Mouse (Mus musculus) limb, embryonic 10.5 days (tissue): ENCODE results near the gene Trnau1ap. TPM values are rescaled to one million over a fixed set of nuclear protein-coding genes. Genes with fewer than 3 reads are reported as not detected.
A peak's percentile ranks its signal among the peaks of the same experiment; 100 is the strongest.

ENCODE experiments used
- DNase-seq: peaks from one replicate; pipeline ENCODE4 v3.0.0-alpha.2; 2017; ENCODE audit warnings: low spot score
- H3K27ac ChIP-seq: fragments of 300-500 bp; sonication (generic); 2 replicates; pipeline ENCODE4 v1.5.1; 2016; ENCODE audit warnings: mild to moderate bottlenecking
- H3K27me3 ChIP-seq: fragments of 300-500 bp; sonication (generic); 2 replicates; pipeline ENCODE4 v1.6.1; 2016; ENCODE audit warnings: low read depth, mild to moderate bottlenecking; ENCODE audit not compliant: poor library complexity, severe bottlenecking
- H3K36me3 ChIP-seq: fragments of 300-500 bp; sonication (generic); 2 replicates; pipeline ENCODE4 v1.6.1; 2016; ENCODE audit warnings: mild to moderate bottlenecking, moderate library complexity
- H3K4me1 ChIP-seq: fragments of 300-500 bp; sonication (generic); 2 replicates; pipeline ENCODE4 v1.6.1; 2016
- H3K4me3 ChIP-seq: fragments of 300-500 bp; sonication (generic); 2 replicates; pipeline ENCODE4 v1.5.1; 2016; ENCODE audit warnings: mild to moderate bottlenecking, moderate library complexity
- H3K9me3 ChIP-seq: fragments of 300-500 bp; sonication (generic); replicated peaks from 2 replicates; pipeline ENCODE4 v1.6.1; 2016; ENCODE audit warnings: mild to moderate bottlenecking
- WGBS: fragments of 180-500 bp; shearing (Covaris S2); methylation state at CpG from one replicate; pipeline ENCODE4 v1.1.7; 2016; 5-methylcytosine and 5-hydroxymethylcytosine counted together
- polyA plus RNA-seq: library from polyadenylated mRNA; unstranded; fragments of >200 nt; fragmentation: Nextera tagmentation; extraction: Ambion mirVana; gene quantifications from 2 replicates; pipeline ENCODE4 v1.2.1, GENCODE M21; 2016

The Trnau1ap gene
- polyA plus RNA-seq = 89.2 and 90.1 TPM in 2 replicates

DNA sequence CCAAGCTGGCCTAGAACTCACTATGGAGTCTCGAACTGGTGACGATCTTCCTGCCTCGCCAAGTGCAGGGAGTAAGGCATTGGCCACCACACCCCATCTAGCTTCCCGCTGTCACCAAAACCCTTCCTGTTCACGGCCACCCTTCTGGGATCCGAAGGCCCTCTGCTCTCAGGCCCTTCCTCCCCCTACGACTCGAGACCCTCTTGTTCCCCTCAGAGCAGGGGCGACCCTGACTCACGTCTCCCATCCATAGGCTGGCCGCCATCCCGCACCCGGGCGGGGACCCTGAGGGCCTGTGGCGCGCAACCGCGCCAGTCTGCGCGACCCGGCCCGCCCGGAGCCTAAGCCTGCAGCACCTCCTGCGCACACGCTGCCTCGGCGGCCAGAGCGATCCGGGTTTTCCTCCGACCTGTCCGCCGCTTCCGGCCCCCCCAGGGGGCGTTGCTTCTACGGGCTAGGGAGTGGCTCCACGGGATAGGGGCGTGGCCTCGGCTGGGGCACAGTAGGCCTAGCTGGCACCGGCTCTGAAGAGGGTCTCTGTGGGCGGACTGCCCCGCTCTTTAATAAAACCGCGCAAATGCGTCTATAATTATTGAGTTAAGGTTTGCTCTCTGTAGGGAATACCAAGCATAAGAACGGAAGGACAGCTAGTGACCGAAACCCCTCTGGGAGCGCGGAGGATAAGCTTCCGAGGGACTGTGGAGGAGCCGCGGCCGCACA, at the start of gene Trnau1ap:
TSS of gene Trnau1ap (minus strand) at position 424 of the 720 bp plus-strand sequence.
- DNase-seq = peak; percentile 97
- peaks cover 61% of the 10 kb centered on the region for H3K36me3 ChIP-seq
- peak within 1 kb of the TSS; percentile 92 for H3K27ac ChIP-seq
- 1% methylated on average over 52 of the region's 52 CpGs for WGBS
- peaks cover 22% of the 10 kb centered on the region for H3K4me1 ChIP-seq
- peak within 1 kb of the TSS; percentile 73 for H3K4me3 ChIP-seq
- no peaks in the 10 kb centered on the region for H3K9me3 ChIP-seq
- no peaks in the 10 kb centered on the region for H3K27me3 ChIP-seq

DNA sequence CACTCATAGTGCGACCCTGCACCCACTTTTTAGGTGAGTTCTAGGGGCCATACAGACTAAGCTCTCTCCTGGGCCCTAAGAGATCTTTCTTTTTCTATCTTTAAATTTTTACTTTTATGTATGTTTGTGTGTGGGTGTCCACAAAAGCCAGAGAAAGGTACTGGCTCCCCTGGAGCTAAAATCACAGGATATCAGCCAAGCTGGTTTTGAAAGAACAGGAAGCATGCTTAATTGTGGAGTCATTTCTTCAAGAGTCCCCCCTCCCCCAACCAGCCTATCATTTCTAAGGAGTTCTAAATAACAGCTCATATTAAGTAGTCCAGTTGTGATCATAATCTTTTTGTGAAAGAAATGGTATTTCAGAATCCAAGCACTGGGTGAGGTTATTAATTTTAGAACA, 44.5 kb upstream of the Trnau1ap start:
- WGBS = 98% methylated on average over 1 of the region's 1 CpGs
- H3K4me1 ChIP-seq = no peaks in the 10 kb centered on the region
- H3K4me3 ChIP-seq = no peak overlapping the region
- H3K9me3 ChIP-seq = no peaks in the 10 kb centered on the region
- DNase-seq = no peak
- peaks cover 93% of the 10 kb centered on the region for H3K36me3 ChIP-seq
- H3K27ac ChIP-seq = no peak overlapping the region
- H3K27me3 ChIP-seq = no peaks in the 10 kb centered on the region

DNA sequence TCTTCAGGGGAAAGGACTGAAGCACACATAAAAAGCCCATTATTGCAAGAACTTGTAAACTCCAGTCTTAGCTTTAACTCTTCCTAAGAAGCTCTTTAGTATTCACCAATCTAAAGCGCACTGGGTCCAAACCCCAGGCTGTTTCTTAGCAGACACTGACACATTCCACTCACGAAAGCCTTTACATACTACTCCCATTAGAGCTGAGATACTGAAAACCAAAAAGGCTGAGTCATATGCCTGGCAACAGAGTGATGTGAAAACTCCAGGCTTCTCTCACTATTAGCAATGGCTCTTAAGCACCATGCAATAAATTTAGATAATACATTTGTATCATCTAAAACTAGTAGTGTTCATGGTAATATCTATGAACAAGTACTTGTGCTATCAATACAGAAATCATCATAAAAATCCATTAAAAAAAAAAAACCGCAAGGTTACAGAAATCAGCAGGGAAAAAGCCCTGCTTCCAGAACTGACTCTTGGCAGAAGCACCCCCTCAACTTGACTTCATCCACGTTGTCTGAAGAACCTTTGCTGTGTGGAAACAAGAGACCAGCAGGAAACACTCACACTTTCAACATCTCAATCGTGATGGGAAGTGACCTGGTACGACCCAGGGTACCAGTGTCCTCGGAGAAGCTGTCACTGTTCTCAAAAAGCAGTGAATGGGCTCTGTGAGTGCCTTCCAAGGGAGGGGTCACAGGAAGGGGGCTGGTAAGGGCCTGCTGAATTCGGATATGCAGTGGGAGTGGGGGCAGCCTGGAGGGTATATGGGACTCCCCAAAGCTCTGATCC, 40.8 kb upstream of the Trnau1ap start:
- WGBS = 87% methylated on average over 8 of the region's 8 CpGs
- DNase-seq = no peak

DNA sequence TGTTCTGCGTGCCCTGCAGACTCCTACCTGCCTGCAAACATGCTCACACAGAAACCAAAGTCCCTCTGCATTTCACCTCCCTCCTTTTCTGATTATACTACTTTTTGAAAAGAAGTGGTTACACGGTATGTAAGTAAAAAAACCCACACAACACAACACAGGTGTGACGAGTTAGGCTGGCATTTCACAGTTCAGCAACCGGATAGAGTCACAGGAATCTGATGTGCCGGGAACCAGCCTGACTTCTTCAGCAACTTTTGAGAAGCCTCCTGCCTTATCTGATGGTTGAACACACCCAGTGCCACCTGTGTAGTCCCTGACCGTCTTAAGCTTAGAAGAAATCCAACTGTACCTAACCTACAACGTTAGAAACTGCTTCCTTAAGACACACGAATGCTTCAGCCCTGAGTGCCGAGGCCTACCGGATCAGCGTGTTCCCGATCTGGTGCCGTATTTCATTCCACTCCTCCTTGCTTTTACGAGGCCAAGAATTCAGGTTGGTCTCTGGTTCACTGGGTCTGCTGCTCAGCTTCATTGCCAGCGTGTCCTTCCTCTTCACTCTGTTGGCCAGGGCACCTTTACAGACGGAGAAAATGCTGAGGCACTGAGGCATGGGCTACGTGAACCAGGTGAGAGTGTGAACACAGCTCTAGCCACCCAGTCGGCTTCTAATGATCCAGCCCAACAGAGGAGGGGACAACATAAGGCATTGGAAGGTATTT, 38.3 kb upstream of the Trnau1ap start:
- 95% methylated on average over 18 of the region's 18 CpGs for whole genome bisulfite sequencing
- no peaks in the 10 kb centered on the region for H3K9me3 ChIP-seq
- H3K27me3 ChIP-seq = no peaks in the 10 kb centered on the region
- peaks cover 96% of the 10 kb centered on the region for H3K36me3 ChIP-seq
- H3K27ac ChIP-seq = no peak overlapping the region
- no peak for DNase-seq
- H3K4me1 ChIP-seq = no peaks in the 10 kb centered on the region; the same call in 1 of the 2 replicates
- no peak overlapping the region for H3K4me3 ChIP-seq

More for the DNA sequence above, 40.8 kb upstream of the Trnau1ap start:
- Histone ChIP-seq H3K27me3 (no peaks in the 10 kb centered on the region), H3K4me1 (no peaks in the 10 kb centered on the region; the same call in 1 of the 2 replicates), H3K27ac (no peak overlapping the region), H3K36me3 (peaks cover 96% of the 10 kb centered on the region), H3K9me3 (no peaks in the 10 kb centered on the region), H3K4me3 (no peak overlapping the region)

DNA sequence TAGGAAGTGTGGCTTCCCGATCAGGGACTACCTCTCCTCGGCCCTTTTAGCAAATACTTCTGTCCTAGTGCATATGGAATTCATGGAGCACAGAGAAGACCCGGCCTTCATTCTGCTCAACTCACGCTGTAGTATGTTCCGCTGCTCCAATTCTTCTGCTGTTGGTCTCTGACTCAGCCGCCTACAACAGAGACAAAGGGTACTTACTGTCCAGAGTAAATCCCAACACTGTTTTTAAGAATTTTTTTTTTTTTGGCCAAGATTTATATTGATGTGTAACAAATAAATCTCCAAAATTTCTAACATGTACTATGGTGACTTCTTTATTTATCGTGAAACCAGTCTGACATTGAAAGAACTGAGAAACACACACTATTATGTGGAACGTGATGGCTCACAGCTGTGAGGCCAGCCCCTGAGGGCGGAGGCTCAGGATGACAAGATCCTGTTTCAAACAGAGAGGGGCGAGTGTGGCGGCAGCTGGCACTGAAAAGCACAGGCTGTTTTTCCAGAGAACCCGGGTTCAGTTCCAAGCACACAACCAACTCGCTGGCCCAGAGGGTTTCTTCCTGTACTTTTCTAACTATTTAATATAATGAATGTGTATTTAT, 36.2 kb upstream of the Trnau1ap start:
- Histone ChIP-seq H3K4me1 (no peaks in the 10 kb centered on the region; the same call in 1 of the 2 replicates), H3K27ac (no peak overlapping the region), H3K27me3 (no peaks in the 10 kb centered on the region), H3K4me3 (no peak overlapping the region), H3K36me3 (peaks cover 91% of the 10 kb centered on the region), H3K9me3 (no peaks in the 10 kb centered on the region)
- 83% methylated on average over 13 of the region's 13 CpGs for WGBS
- DNase-seq = no peak

DNA sequence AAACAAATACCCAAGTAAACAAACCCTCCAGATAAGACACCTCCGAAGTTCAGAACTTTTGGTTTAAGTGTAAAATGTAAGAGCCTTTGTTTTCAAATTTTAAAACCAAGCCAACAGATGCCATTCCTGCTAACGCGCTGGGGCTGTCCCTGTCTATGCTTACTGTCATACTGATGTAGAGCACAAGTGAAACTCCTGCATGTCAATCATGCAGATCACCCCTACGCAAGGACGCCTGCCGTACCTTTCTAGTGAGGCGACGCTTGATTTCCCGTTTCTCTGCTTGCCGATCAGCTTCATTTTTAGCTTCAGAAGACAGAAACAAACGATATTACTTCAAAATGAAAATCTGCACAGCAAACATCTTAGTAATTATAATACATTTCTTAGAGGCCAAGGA, 34.1 kb upstream of the Trnau1ap start:
- no peak for DNase-seq
- WGBS = 97% methylated on average over 11 of the region's 11 CpGs
- peaks cover 91% of the 10 kb centered on the region for H3K36me3 ChIP-seq

DNA sequence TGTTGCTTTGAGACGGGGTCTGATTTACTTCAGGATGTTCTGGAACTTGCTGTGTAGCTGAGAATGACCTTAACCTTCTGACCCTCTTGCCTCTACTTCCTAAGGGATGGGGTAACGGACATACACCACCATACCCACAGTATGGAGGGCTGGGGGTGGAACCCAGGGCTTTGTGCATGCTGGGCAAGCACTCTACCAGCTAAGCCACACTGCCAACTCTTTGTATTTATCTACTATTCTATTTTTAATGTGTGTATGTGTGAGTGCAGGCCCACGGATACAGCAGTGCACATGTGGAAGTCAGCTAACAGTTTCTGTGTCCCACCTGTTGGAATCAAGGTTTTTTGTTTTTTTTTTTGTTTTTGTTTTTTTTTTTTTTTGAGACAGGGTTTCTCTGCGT, 30.2 kb upstream of the Trnau1ap start:
- peaks cover 78% of the 10 kb centered on the region for H3K36me3 ChIP-seq
- H3K4me3 ChIP-seq = no peak overlapping the region
- DNase-seq = no peak
- H3K4me1 ChIP-seq = 0 out of 2 replicates have a peak, but pooled peaks cover 3% of the 10 kb centered on the region
- H3K27ac ChIP-seq = no peak overlapping the region
- H3K27me3 ChIP-seq = no peaks in the 10 kb centered on the region
- 91% methylated on average over 4 of the region's 4 CpGs for WGBS
- no peaks in the 10 kb centered on the region for H3K9me3 ChIP-seq

More for the DNA sequence above, 34.1 kb upstream of the Trnau1ap start:
- no peaks in the 10 kb centered on the region for H3K9me3 ChIP-seq
- H3K27me3 ChIP-seq = no peaks in the 10 kb centered on the region
- no peaks in the 10 kb centered on the region; the same call in 1 of the 2 replicates for H3K4me1 ChIP-seq
- no peak overlapping the region for H3K4me3 ChIP-seq
- no peak overlapping the region for H3K27ac ChIP-seq

DNA sequence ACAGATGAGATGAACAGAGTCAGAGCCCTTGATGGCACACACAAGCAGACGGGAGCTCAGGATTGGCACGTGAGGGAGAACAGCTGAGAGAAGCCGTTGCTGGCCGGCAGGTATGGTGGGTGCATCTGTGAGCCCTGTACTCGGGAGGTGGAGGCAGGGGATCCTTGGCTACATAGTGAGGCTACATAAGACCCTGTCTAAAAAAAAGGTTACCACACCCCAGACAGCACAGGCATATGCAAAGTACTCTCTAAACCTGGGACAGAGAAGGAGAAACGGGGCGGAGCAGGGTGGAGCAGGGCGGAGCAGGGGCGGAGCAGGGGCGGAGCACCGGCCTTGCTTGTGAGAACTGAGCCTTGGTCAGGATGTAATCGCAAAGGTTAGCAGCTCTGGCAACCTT, 26.8 kb upstream of the Trnau1ap start:
- no peak overlapping the region for H3K27ac ChIP-seq
- DNase-seq = no peak
- peaks cover 19% of the 10 kb centered on the region for H3K4me1 ChIP-seq
- H3K36me3 ChIP-seq = peaks cover 67% of the 10 kb centered on the region
- H3K27me3 ChIP-seq = no peaks in the 10 kb centered on the region
- no peaks in the 10 kb centered on the region for H3K9me3 ChIP-seq
- WGBS = 33% methylated on average over 12 of the region's 12 CpGs
- H3K4me3 ChIP-seq = no peak overlapping the region

DNA sequence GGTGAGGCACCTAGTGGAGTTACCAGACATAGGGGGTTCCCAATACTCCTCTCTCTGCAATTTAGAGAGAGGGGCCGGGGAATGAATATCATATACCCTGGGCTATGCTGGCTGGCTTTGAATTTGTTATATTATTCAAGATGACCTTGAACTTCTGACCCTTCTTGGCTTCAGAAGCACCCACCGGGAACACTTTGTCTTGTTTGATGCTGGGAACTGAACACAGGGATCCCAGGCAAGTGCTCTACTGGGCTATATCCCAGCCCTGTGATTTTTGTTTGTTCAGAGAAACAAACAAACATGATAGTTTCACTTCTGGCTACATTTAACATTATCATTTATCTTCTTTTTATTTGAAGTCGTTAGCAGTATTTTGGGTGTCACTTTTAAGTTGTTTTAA, 26.1 kb upstream of the Trnau1ap start:
- peaks cover 67% of the 10 kb centered on the region for H3K36me3 ChIP-seq
- 92% methylated on average over 3 of the region's 3 CpGs for WGBS

DNA sequence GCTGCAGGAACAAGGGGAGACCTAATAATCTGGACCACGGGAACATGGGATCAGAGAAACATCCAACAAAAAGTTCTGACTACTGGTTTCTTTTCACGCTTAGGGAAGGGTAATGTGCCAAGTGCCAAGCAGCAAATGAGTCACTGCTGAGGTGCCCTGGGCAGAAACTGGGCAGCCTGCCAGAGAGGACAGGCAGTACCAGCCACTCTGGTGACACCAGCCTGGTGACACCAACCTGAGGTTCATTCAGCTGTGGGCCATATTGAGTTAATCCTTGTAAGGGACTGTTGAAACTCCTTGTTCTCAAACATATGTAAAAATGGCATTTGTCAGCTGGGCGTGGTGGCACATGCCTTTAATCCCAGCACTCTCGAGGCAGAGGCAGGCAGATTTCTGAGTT, 25.2 kb upstream of the Trnau1ap start:
- Histone ChIP-seq H3K36me3 (peaks cover 66% of the 10 kb centered on the region), H3K9me3 (no peaks in the 10 kb centered on the region), H3K4me1 (peaks cover 20% of the 10 kb centered on the region), H3K4me3 (no peak overlapping the region), H3K27me3 (no peaks in the 10 kb centered on the region), H3K27ac (no peak overlapping the region)
- 92% methylated on average over 4 of the region's 4 CpGs for WGBS
- no peak for DNase-seq

More for the DNA sequence above, 26.1 kb upstream of the Trnau1ap start:
- Histone ChIP-seq H3K4me1 (peaks cover 20% of the 10 kb centered on the region), H3K27ac (no peak overlapping the region), H3K9me3 (no peaks in the 10 kb centered on the region), H3K27me3 (no peaks in the 10 kb centered on the region), H3K4me3 (no peak overlapping the region)
- no peak for DNase-seq

DNA sequence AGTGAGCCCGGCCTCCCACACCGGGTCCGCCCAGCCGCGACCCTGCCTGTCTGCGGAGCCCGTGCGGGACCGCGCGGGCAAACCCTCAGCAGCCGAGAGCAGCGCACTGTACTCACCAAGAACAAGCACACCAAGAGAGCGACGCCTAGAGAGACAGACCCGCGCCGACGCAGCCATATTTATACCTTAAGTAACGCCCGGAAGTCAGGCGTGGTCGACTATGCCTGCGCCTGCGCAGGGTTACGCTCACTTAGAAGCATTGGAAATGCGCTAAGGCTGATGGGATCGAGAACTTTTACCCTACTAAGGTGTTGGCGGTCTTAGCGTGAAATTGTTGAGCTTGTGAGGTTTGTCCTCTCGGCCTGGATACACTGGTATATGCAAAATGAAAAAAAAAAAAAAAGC, 24.1 kb upstream of the Trnau1ap start, which contains the start of gene Rcc1:
TSS of gene Rcc1 (minus strand) at position 125 of the 405 bp plus-strand sequence.
- peak; percentile 93 for DNase-seq
- peaks cover 59% of the 10 kb centered on the region for H3K36me3 ChIP-seq
- no peaks in the 10 kb centered on the region for H3K9me3 ChIP-seq
- H3K27ac ChIP-seq = peak within 1 kb of the TSS; percentile 93
- H3K27me3 ChIP-seq = no peaks in the 10 kb centered on the region
- H3K4me1 ChIP-seq = peaks cover 20% of the 10 kb centered on the region
- H3K4me3 ChIP-seq = peak within 1 kb of the TSS; percentile 88
- whole genome bisulfite sequencing = under 1% methylated on average over 31 of the region's 31 CpGs

DNA sequence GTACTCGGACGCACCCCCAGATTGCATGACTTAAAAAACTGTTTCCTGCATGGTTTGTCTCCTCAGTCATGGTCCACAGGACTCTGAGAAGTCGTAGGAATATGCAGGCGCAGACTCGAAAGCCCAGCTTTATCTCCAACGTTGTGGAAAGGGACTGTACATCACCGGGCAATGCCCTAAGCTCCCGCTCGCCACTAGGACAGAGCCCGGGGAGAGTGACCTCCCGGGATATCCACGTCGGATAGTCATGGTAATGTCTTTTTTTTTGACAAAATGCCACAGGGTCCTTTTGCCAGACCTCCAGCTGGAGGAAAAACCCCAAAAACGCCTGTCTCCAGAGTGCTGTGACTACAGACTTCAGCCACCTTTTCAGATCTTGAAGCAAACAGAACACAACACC, 23.4 kb upstream of the Trnau1ap start:
- H3K27ac ChIP-seq = peak overlapping the region; percentile 93
- no peak for DNase-seq
- H3K4me3 ChIP-seq = peak overlapping the region; percentile 88
- H3K9me3 ChIP-seq = no peaks in the 10 kb centered on the region
- peaks cover 53% of the 10 kb centered on the region for H3K36me3 ChIP-seq
- H3K4me1 ChIP-seq = peaks cover 20% of the 10 kb centered on the region
- no peaks in the 10 kb centered on the region for H3K27me3 ChIP-seq
- under 1% methylated on average over 14 of the region's 14 CpGs for WGBS
